Mouse (Mus musculus): ENCODE measurements at regions not wholly inside any gene's neighbourhood (a gene's known extent, or its start where the extent isn't known, plus 50 kb on each side); places are given as distances from the start of the nearest gene placed in this dataset.

DNA sequence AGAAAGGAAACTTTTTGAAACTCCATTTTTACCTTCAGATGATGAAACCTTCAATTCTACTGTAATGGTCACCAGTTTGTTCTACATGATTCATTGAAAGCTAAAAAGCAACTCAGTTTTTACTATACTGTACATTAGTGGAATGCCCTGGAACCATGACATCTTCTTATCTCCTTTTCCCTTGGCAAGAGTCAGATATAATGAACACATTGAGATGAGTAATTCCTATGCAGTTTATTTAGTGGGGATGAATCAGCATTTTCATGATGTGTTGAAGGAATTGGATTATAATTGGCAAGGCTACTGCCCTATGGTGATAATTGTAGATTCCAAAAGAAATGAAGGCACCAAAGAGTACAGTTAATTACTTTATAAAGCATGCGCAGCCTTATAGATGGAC lies 165.8 kb upstream of the Mmadhc start:
- ATAC-seq (ENCODE audit: poor library complexity, severe bottlenecking): no peak

GRCm38 (mm10) chr2:50456654-50457053 lies 160.1 kb upstream of the Mmadhc start:
- ATAC-seq (ENCODE audit: poor library complexity, severe bottlenecking): no peak

- no peak for ATAC-seq (ENCODE audit: poor library complexity, severe bottlenecking)
These were observed 151.5 kb upstream of the Mmadhc start for GRCm38 (mm10) chr2:50448117-50448516.

DNA sequence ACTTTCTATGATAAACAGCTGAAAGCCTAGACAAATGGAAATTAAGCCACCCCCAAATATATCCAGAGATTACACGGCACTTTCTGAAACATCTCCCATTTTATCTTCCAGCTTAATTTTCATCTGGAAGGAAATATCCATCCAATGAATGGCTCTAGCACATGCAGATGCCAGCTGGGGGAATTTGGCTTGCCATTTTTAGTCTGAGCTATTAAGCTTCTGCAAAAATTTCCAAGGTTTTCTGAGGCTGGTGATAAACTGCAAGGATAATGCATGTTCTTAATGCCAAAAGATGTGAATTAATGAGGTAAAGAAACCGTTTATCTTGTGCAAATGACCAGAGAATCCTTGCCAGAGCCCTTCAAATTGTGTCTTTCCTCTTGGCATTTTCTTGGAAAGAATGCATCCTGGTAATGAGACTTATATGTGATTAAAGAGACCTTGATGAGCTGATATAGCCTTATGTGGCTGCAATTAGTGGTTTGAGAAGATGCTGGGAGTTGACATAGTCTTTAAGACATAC lies 149.4 kb upstream of the Mmadhc start:
- ATAC-seq (ENCODE audit: poor library complexity, severe bottlenecking): no peak

GRCm38 (mm10) chr2:50440333-50440732 lies 143.7 kb upstream of the Mmadhc start:
- no peak for ATAC-seq (ENCODE audit: poor library complexity, severe bottlenecking)

GRCm38 (mm10) chr2:50433166-50433565 lies 136.6 kb upstream of the Mmadhc start:
- no peak for ATAC-seq (ENCODE audit: poor library complexity, severe bottlenecking)

DNA sequence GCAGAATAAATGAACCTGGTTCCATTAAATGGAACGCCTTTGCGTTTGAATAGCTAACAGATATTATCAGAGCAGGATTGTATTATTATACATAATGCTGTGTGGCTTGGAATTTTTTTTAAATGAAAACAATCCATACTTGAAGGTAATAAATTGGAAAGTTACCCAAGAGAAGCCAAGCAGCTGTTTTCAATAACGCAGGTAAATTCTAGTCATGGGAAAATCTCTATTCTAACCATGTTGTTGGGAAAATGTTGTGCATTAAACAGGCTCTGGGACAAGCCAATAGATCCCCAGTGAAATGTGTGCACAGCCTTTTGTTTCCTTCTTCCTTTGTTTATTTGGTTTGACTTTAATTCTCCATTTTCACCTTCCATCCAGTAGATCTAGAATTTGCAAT lies 128.6 kb upstream of the Mmadhc start:
- no peak for ATAC-seq (ENCODE audit: poor library complexity, severe bottlenecking)

GRCm38 (mm10) chr2:50419648-50420047 lies 123.0 kb upstream of the Mmadhc start:
- ATAC-seq (ENCODE audit: poor library complexity, severe bottlenecking): no peak

GRCm38 (mm10) chr2:50417643-50418042 lies 121.0 kb upstream of the Mmadhc start:
- no peak for ATAC-seq (ENCODE audit: poor library complexity, severe bottlenecking)

GRCm38 (mm10) chr2:50417135-50417534 lies 120.5 kb upstream of the Mmadhc start:
- no peak for ATAC-seq (ENCODE audit: poor library complexity, severe bottlenecking)

DNA sequence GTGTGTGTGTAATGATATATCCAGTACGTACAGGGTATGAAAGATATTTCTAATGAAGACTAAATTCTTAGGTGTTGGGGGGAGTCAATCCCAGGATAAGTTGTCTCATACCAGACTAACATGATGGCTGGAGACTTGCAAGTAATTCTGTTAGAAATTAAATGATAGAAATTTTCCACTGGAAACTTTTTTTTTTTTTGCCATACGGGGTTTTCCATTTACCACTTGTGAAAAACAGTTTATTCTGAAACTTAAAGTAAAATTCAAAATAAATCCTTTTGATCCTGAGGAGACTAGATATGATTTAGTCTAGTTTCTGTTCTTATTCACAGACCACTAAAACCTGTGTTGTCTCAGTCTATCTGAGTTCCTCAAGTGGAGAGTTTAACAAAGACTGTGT lies 119.5 kb upstream of the Mmadhc start:
- no peak for ATAC-seq (ENCODE audit: poor library complexity, severe bottlenecking)

GRCm38 (mm10) chr2:50405932-50406331 lies 109.3 kb upstream of the Mmadhc start:
- ATAC-seq (ENCODE audit: poor library complexity, severe bottlenecking): no peak

- no peak for ATAC-seq (ENCODE audit: poor library complexity, severe bottlenecking)
These were observed 106.5 kb upstream of the Mmadhc start for GRCm38 (mm10) chr2:50403106-50403505.

DNA sequence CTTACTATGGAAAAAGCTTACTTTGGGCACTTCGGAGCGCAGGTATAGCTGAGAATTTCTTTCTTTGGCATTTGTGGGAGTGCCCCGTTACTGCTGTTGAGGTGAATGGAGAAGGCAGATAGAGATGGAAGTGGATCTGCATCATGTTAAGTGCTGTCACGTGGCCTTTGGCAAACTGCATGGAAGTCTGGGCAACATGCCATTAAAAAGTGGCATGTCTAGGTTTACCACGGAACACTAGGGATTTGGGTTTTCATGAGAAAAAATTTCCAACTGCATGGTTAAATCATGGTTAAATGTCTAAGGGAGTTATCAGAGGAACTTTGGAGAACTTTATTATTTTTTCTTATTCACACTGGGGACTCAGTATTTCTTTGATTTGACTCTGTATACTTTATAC lies 102.0 kb upstream of the Mmadhc start:
- ATAC-seq (ENCODE audit: poor library complexity, severe bottlenecking): no peak

DNA sequence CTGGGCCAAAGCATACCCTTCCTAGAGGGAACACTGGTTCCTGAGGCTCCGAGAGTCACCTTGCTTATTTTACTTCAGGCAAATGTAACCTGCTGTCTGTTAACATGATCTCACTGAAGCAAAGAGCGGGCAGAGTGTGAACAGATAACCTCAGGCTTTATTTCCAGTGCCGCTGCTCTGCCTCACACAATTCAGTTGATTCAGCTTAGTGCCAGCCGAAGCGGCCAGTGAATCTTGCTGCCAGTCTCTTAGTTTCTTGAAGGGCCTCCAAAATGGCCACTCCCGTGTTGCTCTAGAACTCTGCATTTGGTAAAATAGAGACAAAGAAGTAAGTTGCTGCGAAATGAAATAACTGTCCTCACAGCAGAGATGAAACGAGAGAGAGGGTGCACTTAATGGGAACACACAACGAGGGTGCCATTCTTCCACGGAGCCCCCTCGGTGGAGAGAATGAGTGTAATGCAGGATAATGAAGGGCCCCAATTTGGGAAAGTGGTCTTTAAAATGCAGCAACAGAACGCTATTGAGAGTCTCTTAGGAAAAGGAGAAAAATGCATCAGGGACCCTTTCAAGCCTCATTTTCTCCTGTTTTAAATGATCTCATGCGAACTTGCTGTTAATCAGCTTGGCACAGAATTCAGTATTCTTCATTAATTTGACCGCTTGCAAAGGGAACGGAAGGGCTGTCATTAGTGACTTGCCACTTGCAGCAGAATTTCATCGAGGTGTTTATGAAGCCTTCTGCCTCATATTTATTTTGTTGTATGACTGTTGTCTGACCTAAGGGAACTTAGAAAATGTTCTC lies 81.2 kb upstream of the Mmadhc start:
- ATAC-seq (ENCODE audit: poor library complexity, severe bottlenecking): no peak

- no peak for ATAC-seq (ENCODE audit: poor library complexity, severe bottlenecking)
These were observed 77.0 kb upstream of the Mmadhc start for GRCm38 (mm10) chr2:50373626-50374025.

GRCm38 (mm10) chr2:50373006-50373405 lies 76.4 kb upstream of the Mmadhc start:
- ATAC-seq (ENCODE audit: poor library complexity, severe bottlenecking): no peak

DNA sequence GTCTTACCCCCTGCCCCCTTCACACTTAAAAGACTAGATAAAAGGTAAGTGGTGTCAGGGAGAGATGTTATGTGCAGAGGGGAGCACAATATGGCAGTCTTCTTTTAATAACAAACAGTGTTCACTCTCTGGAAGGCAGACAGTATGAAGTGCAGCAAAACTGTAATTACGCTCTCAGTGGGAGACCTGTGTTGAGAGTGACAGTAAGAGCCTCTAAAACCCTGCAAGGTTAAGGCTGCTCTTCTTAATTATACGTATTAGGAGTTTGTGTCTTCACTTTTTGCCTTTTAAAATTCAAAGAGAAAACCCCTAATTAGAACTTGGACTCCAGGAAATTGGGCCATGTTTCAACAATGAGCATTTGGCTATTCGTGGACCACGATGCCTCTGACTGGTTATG lies 72.2 kb upstream of the Mmadhc start:
- no peak for ATAC-seq (ENCODE audit: poor library complexity, severe bottlenecking)

DNA sequence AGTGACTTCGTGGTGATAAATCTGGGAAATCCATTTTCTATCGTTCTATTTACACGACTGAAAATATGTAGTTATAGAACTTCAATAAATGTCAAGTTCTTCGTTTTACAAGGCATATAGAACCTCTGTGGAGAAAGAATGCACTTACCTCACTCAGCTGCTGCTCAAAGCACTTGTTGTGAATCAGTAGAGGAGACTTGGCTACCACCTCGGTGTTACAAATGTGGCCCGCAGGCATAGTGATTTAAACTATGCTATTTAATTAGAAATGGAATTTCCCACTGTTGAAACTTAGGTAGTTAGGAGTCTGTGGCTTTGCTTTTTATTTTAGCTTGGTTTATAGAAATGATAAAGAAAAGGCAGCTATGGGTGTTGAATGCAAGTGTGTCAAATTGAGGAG lies 71.8 kb upstream of the Mmadhc start:
- ATAC-seq (ENCODE audit: poor library complexity, severe bottlenecking): no peak

GRCm38 (mm10) chr2:50365221-50365620 lies 68.6 kb upstream of the Mmadhc start:
- ATAC-seq (ENCODE audit: poor library complexity, severe bottlenecking): no peak

GRCm38 (mm10) chr2:50356089-50356488 lies 59.5 kb upstream of the Mmadhc start:
- no peak for ATAC-seq (ENCODE audit: poor library complexity, severe bottlenecking)

GRCm38 (mm10) chr2:50347486-50348265 lies 51.1 kb upstream of the Mmadhc start:
- no peak for ATAC-seq (ENCODE audit: poor library complexity, severe bottlenecking)

Measured in megakaryocyte, adult 5-6 weeks (primary cell).